Mouse (Mus musculus): ENCODE results near the gene Ubc.

DNA sequence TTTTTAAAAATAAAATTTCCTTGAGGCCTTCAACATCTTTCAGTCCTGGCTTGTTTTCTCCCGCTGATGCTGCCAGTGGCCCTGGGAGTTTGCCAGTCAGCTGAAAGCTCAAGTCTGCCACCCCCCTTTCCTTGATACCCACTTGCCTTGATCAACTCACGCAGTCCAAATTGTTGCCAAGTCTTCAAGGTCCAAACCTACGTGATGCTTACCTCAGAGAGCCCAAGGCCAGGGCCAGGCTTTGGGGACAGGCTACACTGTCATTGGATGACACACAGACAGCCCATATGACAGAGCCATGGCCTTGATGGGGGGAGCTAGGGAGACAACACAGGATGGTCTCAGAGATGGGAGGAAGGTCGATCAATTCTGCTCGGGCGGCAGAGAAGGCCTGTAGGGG, 45.7 kb downstream of the Ubc start:
- TF ChIP-seq POLR2A (IDR thresholded peaks at IDR 0.05; ENCODE audit: borderline replicate concordance, low read depth, low read length) (no peak), CTCF (IDR thresholded peaks at IDR 0.05; ENCODE audit: low read depth, low read length) (no peak)
